Mouse (Mus musculus) forebrain, embryonic 14.5 days (tissue): ENCODE measurements at regions not wholly inside any gene's neighbourhood (a gene's known extent, or its start where the extent isn't known, plus 50 kb on each side); places are given as distances from the start of the nearest gene placed in this dataset.

ENCODE experiments used
- ATAC-seq: fragments of 200-750 bp; cut with Nextera tagmentation; 2 replicates; pipeline ENCODE4 v1.8.0; 2017; ENCODE audit warnings: mild to moderate bottlenecking, moderate library complexity
- DNase-seq: peaks from one replicate; pipeline ENCODE4 v3.0.0-alpha.2; 2015; ENCODE audit warnings: low spot score
- H3K27ac ChIP-seq: fragments of 300-500 bp; sonication (generic); 2 replicates; pipeline ENCODE4 v1.5.1; 2014; ENCODE audit warnings: low read depth, mild to moderate bottlenecking, control low read depth, low read length, moderate library complexity
- H3K27me3 ChIP-seq: fragments of 300-500 bp; sonication (generic); replicated peaks from 2 replicates; pipeline ENCODE4 v1.6.1; 2014; ENCODE audit warnings: low read length, control low read depth, mixed read lengths; ENCODE audit not compliant: control insufficient read depth, insufficient read depth
- H3K36me3 ChIP-seq: fragments of 300-500 bp; sonication (generic); 2 replicates; pipeline ENCODE4 v1.6.1; 2014; ENCODE audit warnings: low read length, control low read depth; ENCODE audit not compliant: control insufficient read depth, insufficient read depth
- H3K4me1 ChIP-seq: fragments of 300-500 bp; sonication (generic); 2 replicates; pipeline ENCODE4 v1.6.1; 2014; ENCODE audit warnings: antibody characterized with exemption, low read length, control low read depth; ENCODE audit not compliant: control insufficient read depth, insufficient read depth
- H3K4me2 ChIP-seq: fragments of 300-500 bp; sonication (generic); 2 replicates; pipeline ENCODE4 v1.6.1; 2014; ENCODE audit warnings: mild to moderate bottlenecking, control low read depth, low read length
- H3K4me3 ChIP-seq: fragments of 300-500 bp; sonication (generic); 2 replicates; pipeline ENCODE4 v1.5.1; 2014; ENCODE audit warnings: low read depth, low read length, control low read depth
- H3K9ac ChIP-seq: fragments of 300-500 bp; sonication (generic); 2 replicates; pipeline ENCODE4 v1.6.1; 2014; ENCODE audit warnings: mild to moderate bottlenecking, low read length, control low read depth, moderate library complexity
- H3K9me3 ChIP-seq: fragments of 300-500 bp; sonication (generic); replicated peaks from 2 replicates; pipeline ENCODE4 v1.6.1; 2016; ENCODE audit warnings: low read length, control low read depth, mixed read lengths; ENCODE audit not compliant: control insufficient read depth
- WGBS: fragments of 180-500 bp; shearing (Covaris S2); extraction: QIAGEN DNeasy Blood & Tissue Kit; methylation state at CpG from one replicate; pipeline ENCODE4 v1.1.7; 2014; 5-methylcytosine and 5-hydroxymethylcytosine counted together

DNA sequence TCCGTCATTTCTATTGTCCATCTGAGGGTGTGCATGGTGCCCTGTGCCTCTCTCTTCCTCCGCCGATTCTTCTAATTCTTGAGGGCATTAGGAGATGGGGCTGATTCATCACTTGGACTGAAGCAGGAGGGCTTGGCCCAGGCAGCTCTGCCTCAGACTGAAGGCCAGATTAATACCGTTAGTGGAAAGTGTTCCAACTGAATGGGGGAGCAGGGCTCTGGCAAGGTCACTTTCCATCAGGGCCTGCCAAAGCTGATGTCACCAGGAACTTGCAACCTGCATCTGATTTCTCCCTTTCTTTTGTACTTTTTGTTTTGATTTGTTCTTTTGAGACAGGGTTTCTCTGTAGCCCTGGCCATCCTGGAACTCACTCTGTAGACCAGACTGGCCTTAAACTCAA lies 69.3 kb upstream of the Plxnc1 start:
- Histone ChIP-seq H3K36me3 (no peaks in the 10 kb centered on the region), H3K27ac (no peak overlapping the region), H3K4me1 (no peaks in the 10 kb centered on the region), H3K9ac (no peak overlapping the region), H3K4me3 (no peak overlapping the region), H3K4me2 (no peak overlapping the region), H3K9me3 (no peaks in the 10 kb centered on the region), H3K27me3 (no peaks in the 10 kb centered on the region)
- WGBS: 68% methylated on average over 4 of the region's 4 CpGs
- ATAC-seq (no peak), DNase-seq (peak; percentile 65)

DNA sequence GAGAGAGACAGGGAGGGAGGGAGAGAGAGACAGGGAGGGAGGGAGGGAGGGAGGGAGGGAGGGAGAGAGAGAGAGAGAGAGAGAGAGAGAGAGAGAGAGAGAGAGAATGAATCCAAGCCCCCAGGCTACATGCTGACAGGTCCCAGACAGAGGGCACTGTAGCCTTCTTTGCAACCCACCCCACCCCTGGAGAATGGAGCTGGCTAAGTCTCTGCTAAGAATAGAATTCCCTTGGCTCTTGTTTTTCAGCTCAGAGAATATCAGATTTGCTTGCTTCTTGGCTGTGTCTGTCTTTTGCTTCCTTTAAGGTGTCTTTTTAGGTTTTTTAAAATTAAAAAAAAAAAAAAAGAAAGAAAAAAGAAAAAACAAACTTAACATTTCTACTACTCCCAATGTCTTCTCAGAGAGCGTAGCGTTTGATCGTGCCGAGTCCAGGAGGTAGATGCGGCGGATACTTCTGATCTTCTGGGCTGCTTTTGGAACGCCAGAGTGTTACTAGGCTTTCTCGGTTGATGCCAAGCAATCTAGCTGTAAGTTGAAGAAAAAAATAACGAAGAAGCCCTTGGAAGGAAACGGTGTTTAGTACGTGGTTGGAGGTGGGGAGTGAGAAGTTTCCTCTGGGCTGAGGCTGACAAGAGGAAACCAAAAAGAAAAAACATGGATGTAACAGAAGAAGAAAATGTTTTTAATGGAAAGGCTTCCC lies 68.7 kb upstream of the Plxnc1 start:
- Histone ChIP-seq H3K36me3 (no peaks in the 10 kb centered on the region), H3K27me3 (no peaks in the 10 kb centered on the region), H3K27ac (no peak overlapping the region), H3K9me3 (no peaks in the 10 kb centered on the region), H3K4me2 (no peak overlapping the region), H3K9ac (no peak overlapping the region), H3K4me1 (no peaks in the 10 kb centered on the region), H3K4me3 (no peak overlapping the region)
- peak; percentile 18 for DNase-seq
- no peak for ATAC-seq
- 89% methylated on average over 11 of the region's 11 CpGs for WGBS

DNA sequence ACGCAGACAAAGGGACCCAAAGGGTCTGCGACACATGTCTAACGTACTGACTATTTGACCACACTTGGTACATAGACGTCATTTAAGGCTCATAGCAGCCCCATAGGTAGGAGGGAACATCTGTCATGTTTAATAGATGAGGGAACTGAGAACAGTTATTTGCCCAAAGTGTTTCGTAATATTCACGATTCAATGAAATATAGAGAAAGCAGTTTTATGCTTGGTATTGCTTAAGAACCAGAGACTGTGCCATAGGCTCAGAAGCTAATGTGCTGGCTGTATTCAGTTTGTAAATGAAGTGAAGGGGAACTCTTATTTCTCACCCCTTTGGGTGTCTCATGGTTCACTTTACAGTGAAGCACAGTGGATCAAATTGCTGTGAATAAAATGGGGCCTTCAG lies 65.7 kb upstream of the Plxnc1 start:
- no peak overlapping the region for H3K4me2 ChIP-seq
- no peak for DNase-seq
- no peak overlapping the region for H3K27ac ChIP-seq

GRCm38 (mm10) chr10:95009081-95009480 lies 64.4 kb upstream of the Plxnc1 start:
- Histone ChIP-seq H3K4me1 (no peaks in the 10 kb centered on the region), H3K9me3 (no peaks in the 10 kb centered on the region), H3K4me3 (no peak overlapping the region), H3K36me3 (no peaks in the 10 kb centered on the region), H3K9ac (no peak overlapping the region), H3K4me2 (no peak overlapping the region), H3K27ac (no peak overlapping the region), H3K27me3 (no peaks in the 10 kb centered on the region)
- 58% methylated on average over 1 of the region's 1 CpGs for WGBS
- no peak for DNase-seq
- ATAC-seq: no peak

More for the DNA sequence above, 65.7 kb upstream of the Plxnc1 start:
- 94% methylated on average over 6 of the region's 6 CpGs for WGBS
- ATAC-seq: no peak
- no peaks in the 10 kb centered on the region for H3K4me1 ChIP-seq
- no peak overlapping the region for H3K9ac ChIP-seq
- no peaks in the 10 kb centered on the region for H3K9me3 ChIP-seq
- H3K27me3 ChIP-seq: no peaks in the 10 kb centered on the region
- H3K4me3 ChIP-seq: no peak overlapping the region
- H3K36me3 ChIP-seq: no peaks in the 10 kb centered on the region

DNA sequence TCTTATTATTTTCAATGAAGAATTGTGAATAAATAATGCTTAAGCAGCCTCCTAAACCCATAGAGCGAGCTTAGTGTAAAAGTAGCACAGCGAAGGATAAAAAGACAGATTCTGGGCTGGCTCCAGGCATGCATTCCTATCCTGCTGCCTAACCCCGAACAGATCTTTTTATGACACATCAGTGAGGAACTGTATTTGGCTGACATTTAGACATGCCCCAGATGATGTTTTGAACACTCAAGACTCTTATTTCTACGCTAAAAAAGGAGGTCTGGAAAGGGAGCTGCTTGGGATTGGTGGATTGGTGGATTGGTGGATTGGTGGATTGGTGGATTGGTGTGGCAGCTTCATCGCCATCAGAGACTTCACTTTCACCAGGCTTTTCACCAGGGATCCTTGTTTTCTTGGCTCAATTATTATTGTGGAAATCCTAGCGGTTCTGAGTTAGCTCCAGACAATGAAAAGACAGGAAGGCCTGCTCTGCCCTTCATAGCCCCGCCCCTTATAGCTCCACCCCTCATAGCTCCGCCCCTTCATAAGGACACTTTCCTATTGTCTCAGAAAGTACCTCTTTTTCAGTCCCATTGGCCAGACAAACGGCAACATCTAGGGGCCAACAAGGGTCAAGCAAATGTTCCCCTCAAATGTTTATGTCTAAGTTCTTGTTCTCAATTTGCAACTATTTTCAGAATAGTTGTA lies 59.6 kb upstream of the Plxnc1 start:
- Histone ChIP-seq H3K9ac (no peak overlapping the region), H3K27ac (no peak overlapping the region), H3K27me3 (no peaks in the 10 kb centered on the region), H3K4me3 (no peak overlapping the region), H3K4me2 (no peak overlapping the region), H3K36me3 (no peaks in the 10 kb centered on the region), H3K9me3 (no peaks in the 10 kb centered on the region), H3K4me1 (no peaks in the 10 kb centered on the region)
- 81% methylated on average over 9 of the region's 9 CpGs for WGBS
- ATAC-seq: no peak
- no peak for DNase-seq

GRCm38 (mm10) chr10:95003621-95004020 lies 59.0 kb upstream of the Plxnc1 start:
- no peak overlapping the region for H3K27ac ChIP-seq
- ATAC-seq: no peak
- WGBS: 85% methylated on average over 7 of the region's 7 CpGs

DNA sequence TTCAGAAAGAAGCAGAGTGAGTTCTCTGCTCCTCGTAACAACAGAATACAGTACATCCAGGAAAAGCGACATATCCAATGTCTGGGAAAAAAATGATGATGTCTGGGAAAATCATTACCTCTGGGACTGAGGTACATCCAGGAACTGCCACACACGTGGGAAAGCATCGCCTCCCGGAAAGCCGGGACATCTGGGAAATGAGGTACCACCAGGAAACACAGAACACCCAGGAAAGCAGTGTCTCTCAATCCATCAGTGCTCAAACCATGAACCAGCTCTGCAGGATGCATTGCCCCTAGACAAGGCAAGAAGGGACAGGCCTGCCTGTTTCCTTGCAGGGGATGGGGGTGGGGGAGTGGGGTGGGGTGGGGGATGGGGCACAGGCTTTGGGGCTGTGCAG lies 57.0 kb upstream of the Plxnc1 start:
- WGBS: 77% methylated on average over 6 of the region's 6 CpGs
- no peaks in the 10 kb centered on the region for H3K27me3 ChIP-seq
- ATAC-seq: no peak
- H3K4me1 ChIP-seq: no peaks in the 10 kb centered on the region
- no peak overlapping the region for H3K9ac ChIP-seq
- H3K9me3 ChIP-seq: no peaks in the 10 kb centered on the region
- H3K4me2 ChIP-seq: no peak overlapping the region
- H3K4me3 ChIP-seq: no peak overlapping the region
- H3K36me3 ChIP-seq: no peaks in the 10 kb centered on the region
- DNase-seq: no peak
- H3K27ac ChIP-seq: no peak overlapping the region

More at GRCm38 (mm10) chr10:95003621-95004020, 59.0 kb upstream of the Plxnc1 start:
- H3K36me3 ChIP-seq: no peaks in the 10 kb centered on the region
- no peaks in the 10 kb centered on the region for H3K27me3 ChIP-seq
- DNase-seq: no peak
- H3K4me3 ChIP-seq: no peak overlapping the region
- H3K4me2 ChIP-seq: no peak overlapping the region
- H3K4me1 ChIP-seq: no peaks in the 10 kb centered on the region
- no peak overlapping the region for H3K9ac ChIP-seq
- H3K9me3 ChIP-seq: no peaks in the 10 kb centered on the region

DNA sequence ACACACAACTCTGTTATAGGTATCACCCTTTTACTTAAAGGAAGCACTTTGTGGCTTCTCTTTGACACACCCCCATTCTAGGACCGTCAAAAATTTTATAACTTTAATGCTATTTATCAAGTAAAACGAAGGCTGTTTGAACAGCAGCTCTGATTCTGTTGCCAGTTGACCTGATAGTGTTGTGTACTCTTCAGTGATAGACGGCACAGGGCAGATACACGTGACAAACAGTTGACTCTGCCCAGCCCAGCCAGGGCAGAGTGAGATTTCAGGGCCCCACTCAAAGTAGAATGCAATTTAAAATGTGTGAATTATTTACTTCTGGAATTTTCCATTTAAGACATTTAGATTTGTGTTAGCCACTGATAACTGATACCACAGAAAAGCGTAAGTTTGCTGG lies 55.1 kb upstream of the Plxnc1 start:
- WGBS: 89% methylated on average over 5 of the region's 5 CpGs
- Histone ChIP-seq H3K27ac (no peak overlapping the region), H3K9me3 (no peaks in the 10 kb centered on the region), H3K9ac (no peak overlapping the region), H3K27me3 (no peaks in the 10 kb centered on the region), H3K4me3 (no peak overlapping the region), H3K4me2 (no peak overlapping the region), H3K4me1 (no peaks in the 10 kb centered on the region), H3K36me3 (no peaks in the 10 kb centered on the region)
- DNase-seq (no peak), ATAC-seq (no peak)
